Mouse (Mus musculus): Measurements from ENCODE around the gene Parp9.

GRCm38 (mm10) chr16:35932179-35933055 lies 5.9 kb upstream of the Parp9 start:
- TF ChIP-seq CTCF (IDR thresholded peaks at IDR 0.05; ENCODE audit: borderline replicate concordance, extremely low read depth, insufficient read depth, insufficient read length) (no peak), POLR2A (IDR thresholded peaks at IDR 0.05; ENCODE audit: borderline replicate concordance, extremely low read depth, insufficient read depth, insufficient read length, poor library complexity, severe bottlenecking) (no peak)

Data from brain, embryonic 14.5 days (tissue).